Mouse (Mus musculus) heart, embryonic 11.5 days (tissue): ENCODE results near the gene Rasgrp3. TPM values are rescaled to one million over a fixed set of nuclear protein-coding genes. Genes with fewer than 3 reads are reported as not detected.

ENCODE experiments used
- ATAC-seq: fragments of 200-750 bp; cut with Nextera tagmentation; replicated peaks from 2 replicates; pipeline ENCODE4 v1.8.0; 2017; ENCODE audit warnings: moderate library complexity; ENCODE audit not compliant: insufficient number of reproducible peaks, low FRiP score, low TSS enrichment
- H3K27ac ChIP-seq: fragments of 300-500 bp; sonication (generic); 2 replicates; pipeline ENCODE4 v1.5.1; 2014; ENCODE audit warnings: mild to moderate bottlenecking, low read depth, low read length
- H3K27me3 ChIP-seq: fragments of 300-500 bp; sonication (generic); 2 replicates; pipeline ENCODE4 v1.6.1; 2014; ENCODE audit warnings: mild to moderate bottlenecking, low read length, mixed read lengths; ENCODE audit not compliant: control insufficient read depth, insufficient read depth
- H3K36me3 ChIP-seq: fragments of 300-500 bp; sonication (generic); 2 replicates; pipeline ENCODE4 v1.6.1; 2014; ENCODE audit warnings: mild to moderate bottlenecking, low read length, moderate library complexity, mixed read lengths; ENCODE audit not compliant: control insufficient read depth, insufficient read depth
- H3K4me1 ChIP-seq: fragments of 300-500 bp; sonication (generic); 2 replicates; pipeline ENCODE4 v1.6.1; 2014; ENCODE audit warnings: low read length; ENCODE audit not compliant: control insufficient read depth, insufficient read depth
- H3K4me2 ChIP-seq: fragments of 300-500 bp; sonication (generic); 2 replicates; pipeline ENCODE4 v1.6.1; 2014; ENCODE audit warnings: mild to moderate bottlenecking, moderate library complexity
- H3K4me3 ChIP-seq: fragments of 300-500 bp; sonication (generic); 2 replicates; pipeline ENCODE4 v1.5.1; 2014; ENCODE audit warnings: low read depth, low read length
- H3K9ac ChIP-seq: fragments of 300-500 bp; sonication (generic); 2 replicates; pipeline ENCODE4 v1.6.1; 2014; ENCODE audit warnings: mild to moderate bottlenecking, low read depth, low read length, moderate library complexity
- H3K9me3 ChIP-seq: fragments of 300-500 bp; sonication (generic); replicated peaks from 2 replicates; pipeline ENCODE4 v1.6.1; 2016; ENCODE audit warnings: low read length; ENCODE audit not compliant: control insufficient read depth
- WGBS: fragments of 180-500 bp; shearing (Covaris S2); extraction: QIAGEN DNeasy Blood & Tissue Kit; methylation state at CpG from one replicate; pipeline ENCODE4 v1.1.7; 2014; ENCODE audit not compliant: insufficient replicate concordance; 5-methylcytosine and 5-hydroxymethylcytosine counted together
- polyA plus RNA-seq: library from polyadenylated mRNA; unstranded; fragments of >200 nt; fragmentation: Nextera tagmentation; extraction: Ambion mirVana; gene quantifications from 2 replicates; pipeline ENCODE4 v1.2.1, GENCODE M21; 2014

The Rasgrp3 gene
- polyA plus RNA-seq, 1 experiment from 2014 or later = 18.3 TPM

- no peak overlapping the region for H3K9ac ChIP-seq
- no peak overlapping the region for H3K4me3 ChIP-seq
- no peaks in the 10 kb centered on the region for H3K36me3 ChIP-seq
- H3K4me1 ChIP-seq = peaks cover 3% of the 10 kb centered on the region; the same call in 1 of the 2 replicates
- no peak overlapping the region for H3K4me2 ChIP-seq
- ATAC-seq = no peak
- WGBS = 87% methylated on average over 6 of the region's 6 CpGs
- H3K9me3 ChIP-seq = no peaks in the 10 kb centered on the region
- no peaks in the 10 kb centered on the region for H3K27me3 ChIP-seq
- no peak overlapping the region for H3K27ac ChIP-seq
Observed at GRCm38 (mm10) chr17:75498241-75498651, 62.5 kb downstream of the Rasgrp3 start.

GRCm38 (mm10) chr17:75503031-75503430, 67.3 kb downstream of the Rasgrp3 start:
- H3K9ac ChIP-seq = no peak overlapping the region
- ATAC-seq = no peak
- no peak overlapping the region for H3K4me2 ChIP-seq
- no peak overlapping the region for H3K4me3 ChIP-seq
- WGBS = 84% methylated on average over 3 of the region's 3 CpGs
- no peak overlapping the region for H3K27ac ChIP-seq
- H3K27me3 ChIP-seq = no peaks in the 10 kb centered on the region
- no peaks in the 10 kb centered on the region for H3K9me3 ChIP-seq
- peaks cover 3% of the 10 kb centered on the region; the same call in 1 of the 2 replicates for H3K4me1 ChIP-seq
- no peaks in the 10 kb centered on the region for H3K36me3 ChIP-seq

DNA sequence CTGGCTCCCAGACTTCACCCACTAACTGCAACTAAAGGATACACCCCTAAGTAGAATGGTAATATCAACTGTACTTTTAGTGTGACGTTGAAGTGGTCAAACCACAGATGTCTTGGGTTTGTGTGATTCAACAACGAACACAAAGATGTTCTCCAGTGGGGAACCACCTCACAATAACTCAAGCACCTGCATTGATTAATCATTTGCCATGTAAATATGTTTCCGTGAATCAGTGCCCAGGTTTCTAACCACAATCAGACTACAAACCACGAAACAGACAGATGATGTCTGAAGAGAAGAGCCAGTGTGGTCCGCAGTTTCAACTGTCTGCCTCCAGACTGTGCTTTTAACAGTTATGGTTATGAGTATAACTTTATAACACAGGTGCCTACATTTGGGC, 69.4 kb downstream of the Rasgrp3 start:
- Histone ChIP-seq H3K9ac (no peak overlapping the region), H3K4me1 (no peaks in the 10 kb centered on the region), H3K4me3 (no peak overlapping the region), H3K9me3 (no peaks in the 10 kb centered on the region), H3K27me3 (no peaks in the 10 kb centered on the region), H3K27ac (no peak overlapping the region), H3K4me2 (no peak overlapping the region), H3K36me3 (no peaks in the 10 kb centered on the region)
- 90% methylated on average over 5 of the region's 5 CpGs for WGBS
- ATAC-seq = no peak

- Histone ChIP-seq H3K9ac (no peak overlapping the region), H3K4me1 (no peaks in the 10 kb centered on the region), H3K4me3 (no peak overlapping the region), H3K4me2 (no peak overlapping the region), H3K9me3 (no peaks in the 10 kb centered on the region), H3K27me3 (no peaks in the 10 kb centered on the region), H3K27ac (no peak overlapping the region), H3K36me3 (no peaks in the 10 kb centered on the region)
- no peak for ATAC-seq
- 88% methylated on average over 10 of the region's 10 CpGs for WGBS
Observed at GRCm38 (mm10) chr17:75506097-75506675, 70.5 kb downstream of the Rasgrp3 start.

- Histone ChIP-seq H3K9me3 (no peaks in the 10 kb centered on the region), H3K4me2 (no peak overlapping the region), H3K36me3 (no peaks in the 10 kb centered on the region), H3K27ac (no peak overlapping the region), H3K4me1 (no peaks in the 10 kb centered on the region), H3K4me3 (no peak overlapping the region), H3K9ac (no peak overlapping the region), H3K27me3 (no peaks in the 10 kb centered on the region)
- WGBS = 76% methylated on average over 10 of the region's 10 CpGs
- ATAC-seq = no peak
Observed at GRCm38 (mm10) chr17:75506708-75507641, 71.3 kb downstream of the Rasgrp3 start.

GRCm38 (mm10) chr17:75509257-75509656, 73.6 kb downstream of the Rasgrp3 start:
- no peak for ATAC-seq
- WGBS = 86% methylated on average over 5 of the region's 5 CpGs
- Histone ChIP-seq H3K4me2 (no peak overlapping the region), H3K4me3 (no peak overlapping the region), H3K9ac (no peak overlapping the region), H3K27me3 (no peaks in the 10 kb centered on the region), H3K9me3 (no peaks in the 10 kb centered on the region), H3K4me1 (no peaks in the 10 kb centered on the region), H3K27ac (no peak overlapping the region), H3K36me3 (no peaks in the 10 kb centered on the region)

DNA sequence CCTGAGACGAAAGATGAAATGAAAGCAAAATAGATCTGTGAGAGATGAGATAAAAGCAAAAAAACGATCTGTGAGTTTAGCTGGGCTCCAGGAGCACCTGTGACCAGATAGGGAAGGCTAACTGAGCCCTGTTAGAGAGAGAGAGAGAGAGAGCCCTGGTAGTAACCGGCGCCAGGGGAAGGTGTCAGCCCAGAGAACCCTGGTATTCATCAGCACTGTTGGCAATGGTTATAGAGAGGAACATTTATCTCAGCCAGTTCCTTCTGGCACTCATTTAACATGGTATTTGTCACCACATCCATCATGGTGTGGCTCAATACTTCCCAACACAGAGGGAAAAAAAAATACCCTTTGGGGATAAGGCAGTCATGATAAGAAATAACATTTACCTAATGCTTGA, 80.9 kb downstream of the Rasgrp3 start:
- H3K4me2 ChIP-seq = no peak overlapping the region
- no peaks in the 10 kb centered on the region for H3K27me3 ChIP-seq
- H3K9ac ChIP-seq = no peak overlapping the region
- no peak overlapping the region for H3K27ac ChIP-seq
- H3K9me3 ChIP-seq = no peaks in the 10 kb centered on the region
- WGBS = 48% methylated on average over 4 of the region's 4 CpGs
- no peak overlapping the region for H3K4me3 ChIP-seq
- no peaks in the 10 kb centered on the region for H3K4me1 ChIP-seq
- no peak for ATAC-seq
- H3K36me3 ChIP-seq = no peaks in the 10 kb centered on the region

DNA sequence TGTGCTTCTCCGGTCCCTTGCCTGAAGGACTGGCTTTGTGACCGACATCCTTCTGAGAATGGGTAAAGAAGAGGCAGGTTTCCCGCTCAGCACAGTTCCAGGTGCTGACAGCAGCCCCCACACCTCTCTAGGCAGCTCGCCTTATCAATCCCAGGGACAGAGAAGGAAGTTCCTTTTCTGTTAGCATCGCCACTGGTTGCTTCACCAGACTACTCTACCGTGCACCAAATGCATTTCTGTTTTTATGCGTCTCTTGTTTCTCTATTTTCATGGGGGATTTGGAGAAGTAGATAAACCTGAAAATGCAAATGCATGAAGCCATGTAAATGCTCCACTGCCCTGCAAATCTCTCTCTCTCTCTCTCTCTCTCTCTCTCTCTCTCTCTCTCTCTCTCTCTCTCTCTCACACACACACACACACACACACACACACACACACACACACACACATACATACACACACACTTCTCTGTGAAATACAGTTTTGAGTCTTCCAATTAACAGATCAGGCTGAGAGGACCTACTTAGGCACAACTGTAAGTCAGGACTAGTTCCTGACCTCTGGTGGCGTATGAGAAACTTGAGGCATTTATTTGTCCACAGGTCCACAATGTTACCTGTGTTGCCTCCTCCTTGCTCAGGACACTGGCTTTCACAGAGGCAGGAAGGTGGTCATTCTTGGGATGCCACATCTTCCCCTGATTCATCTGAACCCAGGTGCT, 82.6 kb downstream of the Rasgrp3 start:
- WGBS = 24% methylated on average over 8 of the region's 8 CpGs
- no peaks in the 10 kb centered on the region for H3K9me3 ChIP-seq
- no peaks in the 10 kb centered on the region for H3K4me1 ChIP-seq
- H3K4me3 ChIP-seq = no peak overlapping the region
- H3K4me2 ChIP-seq = peak overlapping the region; percentile 44; the same call in 1 of the 2 replicates
- no peak for ATAC-seq
- H3K36me3 ChIP-seq = no peaks in the 10 kb centered on the region
- H3K27ac ChIP-seq = no peak overlapping the region
- H3K9ac ChIP-seq = no peak overlapping the region
- H3K27me3 ChIP-seq = no peaks in the 10 kb centered on the region
